Mouse (Mus musculus): ENCODE results near the gene Pcsk2. TPM values are rescaled to one million over a fixed set of nuclear protein-coding genes. Genes with fewer than 3 reads are reported as not detected.

The Pcsk2 gene
- polyA plus RNA-seq, 1 experiment from 2014 or later: 7.6 TPM

DNA sequence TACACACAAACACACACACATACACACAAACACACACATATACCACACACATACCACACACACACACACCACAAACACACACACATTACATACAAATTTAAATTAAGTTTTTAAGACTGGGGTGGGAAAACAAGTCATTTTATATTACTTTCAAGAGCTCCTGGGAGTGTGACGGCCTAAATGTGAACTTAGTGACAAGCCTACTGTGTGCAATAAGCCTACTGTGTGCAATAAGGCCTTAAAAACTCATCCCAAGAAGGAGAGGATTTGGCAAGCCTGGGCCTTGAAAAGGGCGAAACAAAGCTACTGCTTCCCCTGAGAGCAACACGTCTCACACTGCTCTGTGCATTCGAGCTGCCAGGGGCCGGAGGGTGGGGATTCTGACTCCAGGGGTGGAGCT is 286.8 kb downstream of the Pcsk2 start:
- Histone ChIP-seq H3K27ac (ENCODE audit: low read depth, low read length) (no peak overlapping the region), H3K9me3 (ENCODE audit: control insufficient read depth, low read length) (no peaks in the 10 kb centered on the region), H3K4me2 (no peak overlapping the region), H3K9ac (ENCODE audit: low read length) (no peak overlapping the region), H3K4me3 (ENCODE audit: low read depth, low read length) (no peak overlapping the region), H3K27me3 (ENCODE audit: control insufficient read depth, insufficient read depth, low read length) (no peaks in the 10 kb centered on the region), H3K4me1 (ENCODE audit: control insufficient read depth, insufficient read depth, low read length) (no peaks in the 10 kb centered on the region), H3K36me3 (ENCODE audit: control insufficient read depth, insufficient read depth, low read length) (no peaks in the 10 kb centered on the region)
- ATAC-seq (ENCODE audit: low FRiP score): no peak
- DNase-seq (ENCODE audit: low spot score, missing footprints): no peak
- 68% methylated on average over 5 of the region's 5 CpGs for WGBS

DNA sequence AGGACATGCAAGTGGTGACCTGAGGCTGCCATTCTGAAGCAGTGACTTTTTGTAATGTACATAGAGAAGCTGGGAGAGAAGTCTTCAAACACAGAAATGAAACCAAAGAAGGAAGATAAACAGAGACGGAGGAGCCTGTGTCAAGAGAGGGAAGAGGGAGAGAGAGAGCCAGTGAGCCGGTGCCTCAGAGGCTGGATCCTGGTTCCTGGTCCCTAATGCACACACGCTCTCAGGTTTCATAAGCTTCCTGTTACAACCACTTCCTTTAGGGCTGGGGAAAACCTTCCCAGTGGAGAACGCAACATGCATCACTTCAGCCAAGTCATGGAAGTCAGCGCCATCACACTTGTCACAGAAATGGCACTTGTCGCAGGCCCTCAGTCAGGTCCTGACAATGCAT is 288.1 kb downstream of the Pcsk2 start:
- WGBS: 72% methylated on average over 6 of the region's 6 CpGs
- Histone ChIP-seq H3K4me2 (no peak overlapping the region), H3K27me3 (ENCODE audit: control insufficient read depth, insufficient read depth, low read length) (no peaks in the 10 kb centered on the region), H3K27ac (ENCODE audit: low read depth, low read length) (no peak overlapping the region), H3K36me3 (ENCODE audit: control insufficient read depth, insufficient read depth, low read length) (no peaks in the 10 kb centered on the region), H3K9ac (ENCODE audit: low read length) (no peak overlapping the region), H3K9me3 (ENCODE audit: control insufficient read depth, low read length) (no peaks in the 10 kb centered on the region), H3K4me3 (ENCODE audit: low read depth, low read length) (no peak overlapping the region), H3K4me1 (ENCODE audit: control insufficient read depth, insufficient read depth, low read length) (no peaks in the 10 kb centered on the region)
- ATAC-seq (ENCODE audit: low FRiP score): no peak
- DNase-seq (ENCODE audit: low spot score, missing footprints): no peak

DNA sequence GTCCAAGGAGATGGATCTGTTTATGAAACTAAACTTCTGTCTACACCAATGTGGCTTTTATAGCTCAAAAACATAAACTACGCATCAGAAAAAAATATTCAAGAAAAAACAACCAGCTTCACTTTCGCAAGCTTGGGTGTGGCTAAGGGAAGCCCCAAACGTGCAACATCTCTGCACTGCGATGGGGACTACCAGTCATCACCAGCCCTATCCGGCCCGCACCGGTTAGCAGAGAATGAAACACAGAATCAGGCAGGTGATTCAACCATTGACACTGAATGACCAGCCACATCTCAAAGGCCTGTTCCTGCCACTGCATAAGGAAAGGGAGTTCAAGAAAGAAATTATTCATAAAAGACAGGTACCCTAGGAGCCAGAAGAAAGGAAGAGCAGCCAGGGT is 289.9 kb downstream of the Pcsk2 start:
- Histone ChIP-seq H3K36me3 (ENCODE audit: control insufficient read depth, insufficient read depth, low read length) (no peaks in the 10 kb centered on the region), H3K4me1 (ENCODE audit: control insufficient read depth, insufficient read depth, low read length) (no peaks in the 10 kb centered on the region), H3K27me3 (ENCODE audit: control insufficient read depth, insufficient read depth, low read length) (no peaks in the 10 kb centered on the region), H3K4me2 (no peak overlapping the region), H3K4me3 (ENCODE audit: low read depth, low read length) (no peak overlapping the region), H3K27ac (ENCODE audit: low read depth, low read length) (no peak overlapping the region), H3K9ac (ENCODE audit: low read length) (no peak overlapping the region), H3K9me3 (ENCODE audit: control insufficient read depth, low read length) (no peaks in the 10 kb centered on the region)
- ATAC-seq (ENCODE audit: low FRiP score) (no peak), DNase-seq (ENCODE audit: low spot score, missing footprints) (no peak)
- WGBS: 89% methylated on average over 7 of the region's 7 CpGs

DNA sequence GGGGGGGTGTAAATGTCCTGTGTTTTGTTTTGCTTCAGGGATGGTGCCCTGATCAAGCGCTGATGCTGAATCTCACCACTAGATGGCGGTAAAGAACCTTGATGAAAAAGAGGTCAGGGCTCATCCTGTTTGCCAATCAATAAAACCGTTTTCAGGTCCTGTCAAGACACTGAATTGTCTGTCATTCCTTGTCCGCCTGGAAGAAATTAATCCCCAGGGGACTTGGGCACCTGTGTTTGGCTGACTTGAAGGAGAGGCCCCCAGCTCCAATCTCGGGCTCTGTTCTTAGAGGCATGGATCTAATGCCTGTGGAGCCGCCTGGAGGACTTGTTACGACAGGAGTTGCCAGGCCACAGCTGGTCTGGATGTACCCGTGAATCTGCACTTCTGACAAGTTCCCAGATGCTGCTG is 291.3 kb downstream of the Pcsk2 start:
- Histone ChIP-seq H3K9me3 (ENCODE audit: control insufficient read depth, low read length) (no peaks in the 10 kb centered on the region), H3K27me3 (ENCODE audit: control insufficient read depth, insufficient read depth, low read length) (no peaks in the 10 kb centered on the region), H3K27ac (ENCODE audit: low read depth, low read length) (no peak overlapping the region), H3K9ac (ENCODE audit: low read length) (no peak overlapping the region), H3K4me2 (peak overlapping the region; percentile 26; the same call in 1 of the 2 replicates), H3K4me3 (ENCODE audit: low read depth, low read length) (no peak overlapping the region), H3K4me1 (ENCODE audit: control insufficient read depth, insufficient read depth, low read length) (no peaks in the 10 kb centered on the region), H3K36me3 (ENCODE audit: control insufficient read depth, insufficient read depth, low read length) (no peaks in the 10 kb centered on the region)
- under 1% methylated on average over 8 of the region's 8 CpGs for WGBS
- peak; percentile 78 for ATAC-seq (ENCODE audit: low FRiP score)
- DNase-seq (ENCODE audit: low spot score, missing footprints): peak; percentile 98

DNA sequence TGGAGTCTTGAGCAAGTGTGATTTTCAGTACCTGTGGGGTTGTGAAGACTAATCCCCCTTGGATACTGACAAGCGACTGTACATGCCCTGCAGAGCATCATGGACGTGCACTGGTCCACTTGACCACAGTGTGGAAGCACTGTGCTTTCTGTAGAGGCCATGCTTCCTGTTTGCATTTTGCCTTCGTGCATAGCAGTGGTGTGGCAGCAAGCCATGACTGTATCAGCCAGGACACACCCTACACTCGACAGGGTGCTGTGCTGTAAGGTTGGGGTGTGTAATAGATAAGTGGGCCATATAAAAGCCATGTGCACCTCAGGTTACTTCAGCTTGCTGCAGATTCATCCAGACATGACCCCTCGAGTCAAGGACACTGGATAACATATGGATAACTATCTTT is 292.7 kb downstream of the Pcsk2 start:
- Histone ChIP-seq H3K36me3 (ENCODE audit: control insufficient read depth, insufficient read depth, low read length) (no peaks in the 10 kb centered on the region), H3K9ac (ENCODE audit: low read length) (no peak overlapping the region), H3K27ac (ENCODE audit: low read depth, low read length) (no peak overlapping the region), H3K4me3 (ENCODE audit: low read depth, low read length) (no peak overlapping the region), H3K4me1 (ENCODE audit: control insufficient read depth, insufficient read depth, low read length) (no peaks in the 10 kb centered on the region), H3K9me3 (ENCODE audit: control insufficient read depth, low read length) (no peaks in the 10 kb centered on the region), H3K4me2 (no peak overlapping the region), H3K27me3 (ENCODE audit: control insufficient read depth, insufficient read depth, low read length) (no peaks in the 10 kb centered on the region)
- DNase-seq (ENCODE audit: low spot score, missing footprints) (no peak), ATAC-seq (ENCODE audit: low FRiP score) (no peak)
- 75% methylated on average over 5 of the region's 5 CpGs for WGBS

DNA sequence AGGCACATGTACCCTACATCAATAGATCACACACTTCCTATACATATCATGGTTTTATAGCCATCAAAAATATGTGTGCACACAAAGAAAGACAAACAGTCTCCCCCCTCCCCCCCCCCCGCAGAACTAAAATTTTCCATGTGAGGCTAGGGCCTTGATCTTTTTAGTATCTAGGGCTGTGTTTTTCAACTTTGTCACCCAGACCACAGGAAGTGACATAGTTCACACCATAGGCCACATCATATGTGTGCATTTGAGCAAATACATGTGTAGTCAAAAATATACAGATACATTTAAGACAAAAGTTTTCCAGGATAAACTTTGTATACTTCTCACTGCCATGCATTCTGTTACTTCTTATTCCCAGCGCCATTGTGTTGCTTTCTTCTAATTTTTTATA is 293.5 kb downstream of the Pcsk2 start:
- 93% methylated on average over 2 of the region's 2 CpGs for WGBS
- H3K9ac ChIP-seq (ENCODE audit: low read length): no peak overlapping the region

DNA sequence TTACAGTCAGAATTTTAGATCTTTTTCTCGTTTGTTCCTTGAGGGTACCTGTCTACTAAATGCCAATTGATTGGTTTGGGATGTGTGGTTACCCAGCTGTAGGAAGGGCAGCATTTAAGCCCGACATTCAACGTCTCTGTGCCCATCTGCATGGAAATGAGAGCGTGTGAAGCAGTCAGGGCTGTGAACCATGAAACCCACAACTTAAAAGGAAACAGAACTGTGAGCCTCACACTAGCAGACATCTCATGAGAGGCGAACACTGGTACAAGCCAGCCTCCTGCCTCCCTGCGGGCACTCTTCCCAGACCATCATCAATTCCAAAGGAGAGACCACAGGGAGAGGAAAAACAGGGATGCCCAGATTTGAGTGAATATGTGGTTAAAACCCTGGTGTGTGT is 294.9 kb downstream of the Pcsk2 start:
- Histone ChIP-seq H3K9me3 (ENCODE audit: control insufficient read depth, low read length) (no peaks in the 10 kb centered on the region), H3K27me3 (ENCODE audit: control insufficient read depth, insufficient read depth, low read length) (no peaks in the 10 kb centered on the region), H3K4me3 (ENCODE audit: low read depth, low read length) (no peak overlapping the region), H3K9ac (ENCODE audit: low read length) (no peak overlapping the region), H3K4me2 (no peak overlapping the region), H3K27ac (ENCODE audit: low read depth, low read length) (no peak overlapping the region), H3K36me3 (ENCODE audit: control insufficient read depth, insufficient read depth, low read length) (no peaks in the 10 kb centered on the region), H3K4me1 (ENCODE audit: control insufficient read depth, insufficient read depth, low read length) (no peaks in the 10 kb centered on the region)
- no peak for DNase-seq (ENCODE audit: low spot score, missing footprints)
- no peak for ATAC-seq (ENCODE audit: low FRiP score)
- WGBS: 82% methylated on average over 6 of the region's 6 CpGs

More for the DNA sequence above, 293.5 kb downstream of the Pcsk2 start:
- Histone ChIP-seq H3K4me1 (ENCODE audit: control insufficient read depth, insufficient read depth, low read length) (no peaks in the 10 kb centered on the region), H3K36me3 (ENCODE audit: control insufficient read depth, insufficient read depth, low read length) (no peaks in the 10 kb centered on the region), H3K4me3 (ENCODE audit: low read depth, low read length) (no peak overlapping the region), H3K27me3 (ENCODE audit: control insufficient read depth, insufficient read depth, low read length) (no peaks in the 10 kb centered on the region), H3K27ac (ENCODE audit: low read depth, low read length) (no peak overlapping the region), H3K4me2 (no peak overlapping the region), H3K9me3 (ENCODE audit: control insufficient read depth, low read length) (no peaks in the 10 kb centered on the region)
- DNase-seq (ENCODE audit: low spot score, missing footprints): no peak
- ATAC-seq (ENCODE audit: low FRiP score): no peak

DNA sequence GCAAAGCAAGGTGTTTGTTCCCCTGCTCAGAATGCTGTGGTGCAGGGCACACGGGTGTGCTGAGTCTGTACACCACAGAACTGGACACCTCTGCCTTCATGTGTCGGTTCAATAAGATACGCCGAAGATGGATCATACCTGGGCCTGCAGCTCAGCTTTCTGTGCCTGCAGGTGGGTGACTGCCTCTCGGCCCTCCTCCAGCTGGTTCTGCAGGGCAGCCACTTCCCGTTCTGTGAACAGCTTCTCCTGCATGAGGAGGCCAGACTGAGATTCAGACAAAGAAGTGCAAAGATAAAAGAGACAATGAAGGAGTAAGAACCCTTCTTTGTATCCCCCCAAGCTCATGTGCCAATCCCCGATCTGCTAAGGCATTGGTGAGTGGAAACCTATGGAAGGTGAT is 295.6 kb downstream of the Pcsk2 start:
- H3K4me1 ChIP-seq (ENCODE audit: control insufficient read depth, insufficient read depth, low read length): no peaks in the 10 kb centered on the region
- no peaks in the 10 kb centered on the region for H3K27me3 ChIP-seq (ENCODE audit: control insufficient read depth, insufficient read depth, low read length)
- no peak overlapping the region for H3K9ac ChIP-seq (ENCODE audit: low read length)
- H3K27ac ChIP-seq (ENCODE audit: low read depth, low read length): no peak overlapping the region
- H3K4me2 ChIP-seq: no peak overlapping the region
- no peaks in the 10 kb centered on the region for H3K36me3 ChIP-seq (ENCODE audit: control insufficient read depth, insufficient read depth, low read length)
- H3K4me3 ChIP-seq (ENCODE audit: low read depth, low read length): no peak overlapping the region
- H3K9me3 ChIP-seq (ENCODE audit: control insufficient read depth, low read length): no peaks in the 10 kb centered on the region
- ATAC-seq (ENCODE audit: low FRiP score): no peak
- DNase-seq (ENCODE audit: low spot score, missing footprints): no peak
- WGBS: 81% methylated on average over 7 of the region's 7 CpGs

DNA sequence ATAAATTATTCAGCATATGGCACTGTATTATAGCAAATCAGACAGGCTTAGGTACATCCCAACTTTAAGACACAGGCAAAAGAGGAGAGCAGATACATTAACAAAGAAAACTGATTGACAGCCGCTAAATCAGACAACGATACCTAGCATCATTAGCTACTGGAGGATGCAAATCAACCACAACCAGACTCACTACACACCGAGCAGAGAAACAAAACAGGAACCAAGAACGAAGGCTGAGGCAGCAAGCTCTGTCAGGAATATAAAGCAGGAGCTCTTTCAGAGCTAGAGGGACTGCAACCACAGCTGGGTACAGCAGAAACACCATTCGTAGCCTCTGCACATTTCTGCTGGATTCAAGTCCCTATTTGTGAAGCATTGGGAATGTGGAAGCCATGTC is 298.8 kb downstream of the Pcsk2 start:
- 83% methylated on average over 5 of the region's 5 CpGs for WGBS

DNA sequence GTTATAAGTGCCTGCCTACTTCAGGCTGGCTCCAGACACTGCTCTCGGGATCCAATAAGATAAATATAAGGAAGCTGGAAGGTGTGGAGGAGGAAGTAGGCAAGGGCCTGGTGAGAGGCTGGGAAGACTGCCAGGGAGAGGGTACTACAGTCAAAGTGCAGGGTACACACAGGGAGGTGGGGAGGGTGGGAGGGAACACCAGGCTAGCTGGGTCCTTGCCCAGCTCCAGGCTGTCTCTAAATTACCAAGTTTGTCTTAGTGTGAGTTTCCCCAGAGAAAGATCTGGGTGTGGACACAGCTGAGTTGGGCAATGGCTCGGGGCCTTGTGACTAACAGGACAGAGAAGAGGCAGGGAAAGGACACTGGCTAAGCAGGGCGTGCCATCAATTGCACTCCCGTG is 300.8 kb downstream of the Pcsk2 start:
- no peaks in the 10 kb centered on the region for H3K36me3 ChIP-seq (ENCODE audit: control insufficient read depth, insufficient read depth, low read length)
- no peak overlapping the region for H3K9ac ChIP-seq (ENCODE audit: low read length)
- DNase-seq (ENCODE audit: low spot score, missing footprints) (no peak), ATAC-seq (ENCODE audit: low FRiP score) (no peak)
- H3K27me3 ChIP-seq (ENCODE audit: control insufficient read depth, insufficient read depth, low read length): no peaks in the 10 kb centered on the region
- no peaks in the 10 kb centered on the region for H3K9me3 ChIP-seq (ENCODE audit: control insufficient read depth, low read length)
- no peak overlapping the region for H3K4me3 ChIP-seq (ENCODE audit: low read depth, low read length)
- WGBS: 78% methylated on average over 4 of the region's 4 CpGs
- H3K27ac ChIP-seq (ENCODE audit: low read depth, low read length): no peak overlapping the region
- H3K4me1 ChIP-seq (ENCODE audit: control insufficient read depth, insufficient read depth, low read length): no peaks in the 10 kb centered on the region
- H3K4me2 ChIP-seq: no peak overlapping the region

More for the DNA sequence above, 298.8 kb downstream of the Pcsk2 start:
- ATAC-seq (ENCODE audit: low FRiP score): no peak
- Histone ChIP-seq H3K36me3 (ENCODE audit: control insufficient read depth, insufficient read depth, low read length) (no peaks in the 10 kb centered on the region), H3K4me2 (no peak overlapping the region), H3K9me3 (ENCODE audit: control insufficient read depth, low read length) (no peaks in the 10 kb centered on the region), H3K27me3 (ENCODE audit: control insufficient read depth, insufficient read depth, low read length) (no peaks in the 10 kb centered on the region), H3K9ac (ENCODE audit: low read length) (no peak overlapping the region), H3K27ac (ENCODE audit: low read depth, low read length) (no peak overlapping the region), H3K4me3 (ENCODE audit: low read depth, low read length) (no peak overlapping the region), H3K4me1 (ENCODE audit: control insufficient read depth, insufficient read depth, low read length) (no peaks in the 10 kb centered on the region)
- no peak for DNase-seq (ENCODE audit: low spot score, missing footprints)

All from midbrain, embryonic 11.5 days (tissue).